Mouse (Mus musculus) macrophage (primary cell): Measurements from ENCODE around the gene Nubp1. TPM values are rescaled to one million over a fixed set of nuclear protein-coding genes. Genes with fewer than 3 reads are reported as not detected.

Experiments
- H3K27ac ChIP-seq: fragments of 350-480 bp; formaldehyde crosslinking; 2 replicates; pipeline ENCODE4 v1.9.0; 2021
- H3K36me3 ChIP-seq: fragments of 350-480 bp; formaldehyde crosslinking; 2 replicates; pipeline ENCODE4 v1.9.0; 2021; ENCODE audit errors: inconsistent target
- H3K4me3 ChIP-seq: fragments of 350-480 bp; formaldehyde crosslinking; 2 replicates; pipeline ENCODE4 v1.9.0; 2021; ENCODE audit errors: inconsistent target
- H3K79me2 ChIP-seq: fragments of 350-480 bp; formaldehyde crosslinking; 2 replicates; pipeline ENCODE4 v1.9.0; 2021; ENCODE audit errors: inconsistent target
- WGBS: methylation state at CpG from one replicate; pipeline ENCODE4 v1.1.7; 2026; ENCODE audit warnings: inconsistent platforms; ENCODE audit not compliant: missing documents; 5-methylcytosine and 5-hydroxymethylcytosine counted together
- polyA plus RNA-seq: library from polyadenylated mRNA; stranded (reverse); fragments of 250-400 nt; gene quantifications from 3 replicates; pipeline ENCODE4 v1.2.4, GENCODE M21; 2018; ENCODE audit warnings: inconsistent platforms

Gene Nubp1
- polyA plus RNA-seq, 1 experiment from 2014 or later = 10.3 TPM

DNA sequence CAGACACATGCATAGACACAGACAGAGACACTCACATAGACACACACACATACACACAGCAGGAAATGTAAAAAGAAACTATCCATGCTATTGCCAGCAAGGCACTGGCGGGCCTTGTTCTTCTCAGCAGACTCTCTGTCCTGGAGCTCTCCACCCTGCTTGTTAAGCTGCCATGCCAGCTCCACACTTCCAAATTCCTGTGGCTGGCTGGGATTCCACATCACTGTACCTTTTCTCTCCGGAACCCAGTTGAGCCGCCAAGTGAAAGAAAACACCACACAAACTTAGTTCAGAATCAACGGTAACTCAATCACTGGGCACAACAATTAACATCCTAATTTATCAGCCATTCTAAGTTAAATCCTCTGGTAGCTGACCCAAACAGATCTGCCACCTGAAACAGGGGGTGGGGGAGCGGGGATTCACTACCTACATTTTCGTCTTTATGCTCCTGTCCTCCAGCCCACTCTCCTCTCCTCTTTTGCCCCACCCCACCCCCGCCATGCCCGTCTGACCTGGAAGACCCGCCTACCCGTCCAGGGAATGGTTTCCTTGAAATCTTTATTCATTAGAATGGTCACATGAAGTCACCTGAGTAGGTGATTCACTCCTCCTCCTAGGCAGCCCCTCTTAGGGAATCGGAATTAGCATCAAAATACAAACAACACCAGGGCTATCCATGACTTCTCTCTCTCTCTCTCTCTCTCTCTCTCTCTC, 55.8 kb downstream of the Nubp1 start:
- no peak overlapping the region for H3K4me3 ChIP-seq
- no peaks in the 10 kb centered on the region for H3K79me2 ChIP-seq
- 93% methylated on average over 9 of the region's 11 CpGs for WGBS

GRCm38 (mm10) chr16:10468201-10468600, 56.5 kb downstream of the Nubp1 start:
- Histone ChIP-seq H3K79me2 (no peaks in the 10 kb centered on the region), H3K36me3 (no peaks in the 10 kb centered on the region), H3K4me3 (no peak overlapping the region), H3K27ac (no peak overlapping the region)
- 82% methylated on average over 1 of the region's 1 CpGs for WGBS

More for the DNA sequence above, 55.8 kb downstream of the Nubp1 start:
- H3K27ac ChIP-seq = no peak overlapping the region
- H3K36me3 ChIP-seq = no peaks in the 10 kb centered on the region

- no peaks in the 10 kb centered on the region for H3K79me2 ChIP-seq
- WGBS = 94% methylated on average over 3 of the region's 3 CpGs
- no peaks in the 10 kb centered on the region for H3K36me3 ChIP-seq
- H3K27ac ChIP-seq = no peak overlapping the region
- no peak overlapping the region for H3K4me3 ChIP-seq
Observed at GRCm38 (mm10) chr16:10471950-10472349, 60.2 kb downstream of the Nubp1 start.

Other genes with a start within 250 kb of the Nubp1 start
- gene Rpl39l, start 241.7 kb upstream of the Nubp1 start, polyA plus RNA-seq = 0.42 to 2.0 TPM (median 0.67 TPM) in 3 replicates
- 0.07 to 2.4 TPM (median 0.11 TPM) in 3 replicates for gene Atf7ip2, start 219.2 kb upstream of the Nubp1 start, polyA plus RNA-seq
- 1.6 to 6.3 TPM (median 2.4 TPM) in 3 replicates for gene Emp2, start 98.0 kb upstream of the Nubp1 start, polyA plus RNA-seq
- gene Tekt5, start 16.5 kb upstream of the Nubp1 start, polyA plus RNA-seq = not detected in 3 replicates
- not detected in 3 replicates for gene Tvp23a, start 35.4 kb downstream of the Nubp1 start, polyA plus RNA-seq
- 0.31 to 5.2 TPM (median 1.5 TPM) in 3 replicates for gene Ciita, start 68.1 kb downstream of the Nubp1 start, polyA plus RNA-seq
- gene Dexi, start 131.1 kb downstream of the Nubp1 start, polyA plus RNA-seq = 4.4 to 7.5 TPM (median 6.5 TPM) in 3 replicates
- 9.0 to 13.9 TPM (median 12.7 TPM) in 3 replicates for gene Clec16a, start 133.4 kb downstream of the Nubp1 start, polyA plus RNA-seq